Mouse (Mus musculus): Measurements from ENCODE around the gene Actl6b. TPM values are rescaled to one million over a fixed set of nuclear protein-coding genes. Genes with fewer than 3 reads are reported as not detected.

Gene Actl6b
- polyA plus RNA-seq, 1 experiment from 2014 or later: 339 TPM

DNA sequence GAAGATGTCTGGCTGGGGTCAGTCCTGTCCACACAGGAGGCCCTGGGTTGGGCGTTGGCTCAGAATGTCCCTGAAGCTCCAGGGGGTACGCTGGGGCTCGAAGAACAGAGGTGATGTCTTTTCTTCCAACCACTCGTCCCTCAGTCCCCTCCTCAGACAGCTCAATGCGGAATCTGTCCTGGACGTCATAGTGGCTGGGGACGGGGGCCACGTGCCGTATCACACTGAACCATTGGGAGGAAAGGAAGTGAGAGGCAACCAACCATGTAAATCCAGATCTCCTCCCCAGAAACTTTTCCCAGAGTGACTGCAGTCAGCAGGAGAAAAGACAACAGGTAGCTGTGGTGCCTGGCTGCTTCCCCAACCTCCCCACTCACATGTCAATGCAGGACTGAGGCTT is 46.3 kb downstream of the Actl6b start:
- H3K4me3 ChIP-seq: peak overlapping the region; percentile 78
- no peak for ATAC-seq (replicated peaks)
- H3K4me1 ChIP-seq: peaks cover 33% of the 10 kb centered on the region
- H3K27ac ChIP-seq: no peak overlapping the region
- no peaks in the 10 kb centered on the region for H3K27me3 ChIP-seq (replicated peaks)
- H3K9me3 ChIP-seq: no peaks in the 10 kb centered on the region
- H3K4me2 ChIP-seq: peak overlapping the region; percentile 95
- 0 out of 2 replicates have a peak, but pooled peaks cover 3% of the 10 kb centered on the region for H3K36me3 ChIP-seq (replicated peaks)
- peak overlapping the region; percentile 95 for H3K9ac ChIP-seq
- WGBS: 53% methylated on average over 9 of the region's 9 CpGs

- 2% methylated on average over 19 of the region's 19 CpGs for WGBS
- Histone ChIP-seq H3K9ac (peak overlapping the region; percentile 95), H3K27me3 (replicated peaks) (no peaks in the 10 kb centered on the region), H3K4me3 (peak overlapping the region; percentile 78), H3K4me1 (peaks cover 33% of the 10 kb centered on the region), H3K27ac (peak overlapping the region; percentile 89), H3K36me3 (replicated peaks) (0 out of 2 replicates have a peak, but pooled peaks cover 3% of the 10 kb centered on the region), H3K4me2 (peak overlapping the region; percentile 95), H3K9me3 (no peaks in the 10 kb centered on the region)
- no peak; the same call in none of the 2 replicates for ATAC-seq (replicated peaks)
Measured at GRCm38 (mm10) chr5:137600281-137600618, 46.9 kb downstream of the Actl6b start.

GRCm38 (mm10) chr5:137600619-137601364 is 47.5 kb downstream of the Actl6b start, which contains the start of gene Mospd3:
Gene Mospd3, minus strand, starts transcription at chr5:137601058.
- under 1% methylated on average over 41 of the region's 41 CpGs for WGBS
- H3K9ac ChIP-seq: peak within 1 kb of the TSS; percentile 95
- ATAC-seq (replicated peaks): peak; percentile 95

DNA sequence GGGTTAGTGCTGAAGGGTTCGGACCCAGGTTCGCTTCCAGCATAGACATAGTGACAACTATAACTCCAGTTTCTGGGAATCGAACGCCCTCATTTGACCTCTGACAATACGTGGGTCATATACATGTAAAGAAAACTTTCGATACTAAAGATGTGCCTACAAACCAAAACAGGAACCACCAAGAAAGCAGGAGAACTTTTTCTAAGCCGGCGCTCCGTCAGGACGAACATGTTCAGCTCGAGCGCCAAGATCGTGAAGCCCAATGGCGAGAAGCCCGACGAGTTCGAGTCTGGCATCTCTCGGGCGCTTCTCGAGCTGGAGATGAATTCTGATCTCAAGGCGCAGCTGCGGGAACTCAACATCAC is 48.0 kb downstream of the Actl6b start:
- peak overlapping the region; percentile 78 for H3K4me3 ChIP-seq
- peak overlapping the region; percentile 41 for H3K9ac ChIP-seq
- H3K4me1 ChIP-seq: peaks cover 33% of the 10 kb centered on the region
- 0 out of 2 replicates have a peak, but pooled peaks cover 3% of the 10 kb centered on the region for H3K36me3 ChIP-seq (replicated peaks)
- H3K27ac ChIP-seq: peak overlapping the region; percentile 20; the same call in 1 of the 2 replicates
- ATAC-seq (replicated peaks): no peak
- H3K4me2 ChIP-seq: peak overlapping the region; percentile 95
- H3K9me3 ChIP-seq: no peaks in the 10 kb centered on the region
- 1% methylated on average over 22 of the region's 22 CpGs for WGBS
- no peaks in the 10 kb centered on the region for H3K27me3 ChIP-seq (replicated peaks)

More at GRCm38 (mm10) chr5:137600619-137601364, 47.5 kb downstream of the Actl6b start, which contains the start of gene Mospd3:
- H3K4me3 ChIP-seq: peak within 1 kb of the TSS; percentile 78
- peak within 1 kb of the TSS; percentile 95 for H3K4me2 ChIP-seq
- H3K9me3 ChIP-seq: no peaks in the 10 kb centered on the region
- peaks cover 33% of the 10 kb centered on the region for H3K4me1 ChIP-seq
- peak within 1 kb of the TSS; percentile 89 for H3K27ac ChIP-seq
- H3K36me3 ChIP-seq (replicated peaks): 0 out of 2 replicates have a peak, but pooled peaks cover 3% of the 10 kb centered on the region
- H3K27me3 ChIP-seq (replicated peaks): no peaks in the 10 kb centered on the region

DNA sequence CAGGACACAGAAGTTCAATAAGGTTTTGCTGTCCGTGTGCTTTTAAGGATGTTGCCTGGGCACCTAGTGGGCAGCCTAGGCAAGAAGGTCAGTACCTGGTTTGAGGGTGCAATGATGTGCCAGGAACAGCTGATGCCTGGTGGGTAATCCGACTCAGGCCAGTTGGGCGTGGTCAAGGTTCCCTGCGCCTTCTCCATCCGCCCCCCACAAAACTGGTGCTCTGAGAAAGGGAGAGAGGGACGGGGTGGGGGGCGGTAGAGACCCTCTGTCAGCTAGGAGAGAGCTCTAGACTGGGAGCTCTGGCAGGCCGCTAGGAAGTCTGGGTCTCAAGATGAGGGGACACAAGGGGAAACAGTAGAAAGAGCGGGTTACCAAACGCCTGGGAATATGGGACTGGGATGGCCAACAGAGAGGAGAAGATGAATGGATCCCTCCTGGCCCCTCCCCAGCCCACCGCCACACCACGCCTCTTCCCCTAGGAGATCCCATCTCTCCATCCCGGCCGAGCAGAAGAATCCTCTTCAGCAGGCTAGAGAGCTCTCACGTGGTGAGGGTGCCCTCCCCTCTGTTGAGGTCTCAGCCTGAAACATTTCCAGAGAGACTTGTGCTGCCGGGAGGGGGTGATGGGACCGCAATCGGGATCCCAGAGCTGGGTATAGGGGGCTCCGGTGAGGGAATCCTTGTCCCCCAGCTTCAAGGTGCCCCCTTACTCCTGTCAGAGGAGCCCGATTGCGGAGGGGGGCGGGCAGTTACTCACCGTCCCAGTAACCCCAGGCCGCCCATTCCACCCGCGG is 54.7 kb downstream of the Actl6b start:
- 0 out of 2 replicates have a peak overlapping the region, but pooled peaks have one; percentile 16 for H3K9ac ChIP-seq
- WGBS: 12% methylated on average over 26 of the region's 26 CpGs
- H3K4me3 ChIP-seq: peak overlapping the region; percentile 10; the same call in 1 of the 2 replicates

GRCm38 (mm10) chr5:137608654-137609190 is 55.4 kb downstream of the Actl6b start:
- no peaks in the 10 kb centered on the region for H3K36me3 ChIP-seq (replicated peaks)
- whole genome bisulfite sequencing: 24% methylated on average over 22 of the region's 23 CpGs
- peak overlapping the region; percentile 10; the same call in 1 of the 2 replicates for H3K4me3 ChIP-seq
- H3K4me1 ChIP-seq: peaks cover 12% of the 10 kb centered on the region; the same call in 1 of the 2 replicates
- no peak overlapping the region for H3K27ac ChIP-seq
- H3K9me3 ChIP-seq: no peaks in the 10 kb centered on the region
- H3K9ac ChIP-seq: no peak overlapping the region
- H3K27me3 ChIP-seq (replicated peaks): no peaks in the 10 kb centered on the region; the same call in 1 of the 2 replicates
- H3K4me2 ChIP-seq: peak overlapping the region; percentile 31
- ATAC-seq (replicated peaks): no peak

More for the DNA sequence above, 54.7 kb downstream of the Actl6b start:
- H3K27me3 ChIP-seq (replicated peaks): no peaks in the 10 kb centered on the region; the same call in 1 of the 2 replicates
- H3K27ac ChIP-seq: no peak overlapping the region
- H3K4me2 ChIP-seq: peak overlapping the region; percentile 31
- ATAC-seq (replicated peaks): no peak
- H3K36me3 ChIP-seq (replicated peaks): no peaks in the 10 kb centered on the region
- H3K9me3 ChIP-seq: no peaks in the 10 kb centered on the region
- peaks cover 12% of the 10 kb centered on the region; the same call in 1 of the 2 replicates for H3K4me1 ChIP-seq

GRCm38 (mm10) chr5:137609292-137609691 is 56.0 kb downstream of the Actl6b start:
- Histone ChIP-seq H3K9ac (no peak overlapping the region), H3K27ac (no peak overlapping the region), H3K4me2 (no peak overlapping the region), H3K4me3 (no peak overlapping the region), H3K4me1 (peaks cover 12% of the 10 kb centered on the region; the same call in 1 of the 2 replicates), H3K9me3 (no peaks in the 10 kb centered on the region), H3K36me3 (replicated peaks) (no peaks in the 10 kb centered on the region), H3K27me3 (replicated peaks) (no peaks in the 10 kb centered on the region; the same call in 1 of the 2 replicates)
- WGBS: 72% methylated on average over 3 of the region's 3 CpGs
- ATAC-seq (replicated peaks): no peak

DNA sequence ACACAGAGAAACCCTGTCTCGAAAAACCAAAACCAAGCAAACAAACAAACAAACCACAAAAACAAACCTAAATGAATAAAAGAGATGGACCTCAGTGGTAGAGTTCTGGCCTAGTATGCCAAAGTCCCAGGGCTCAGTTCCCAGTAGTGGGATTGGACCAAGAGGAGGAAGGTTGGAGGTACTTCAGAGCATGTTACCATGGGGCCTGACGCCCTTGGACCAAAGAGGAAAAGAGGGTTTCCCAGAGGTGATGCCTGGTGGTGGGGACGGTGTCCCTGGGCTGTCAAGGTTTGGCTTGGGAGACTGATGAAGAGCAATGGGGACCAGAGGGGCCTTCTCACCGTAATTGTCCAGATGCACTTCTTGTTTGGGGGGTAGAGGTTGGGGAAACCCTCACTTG is 56.7 kb downstream of the Actl6b start:
- H3K36me3 ChIP-seq (replicated peaks): no peaks in the 10 kb centered on the region
- no peak overlapping the region for H3K9ac ChIP-seq
- ATAC-seq (replicated peaks): no peak
- H3K4me3 ChIP-seq: no peak overlapping the region
- H3K27ac ChIP-seq: no peak overlapping the region
- H3K9me3 ChIP-seq: no peaks in the 10 kb centered on the region
- H3K27me3 ChIP-seq (replicated peaks): no peaks in the 10 kb centered on the region; the same call in 1 of the 2 replicates
- H3K4me2 ChIP-seq: no peak overlapping the region
- WGBS: 79% methylated on average over 4 of the region's 4 CpGs
- peaks cover 12% of the 10 kb centered on the region; the same call in 1 of the 2 replicates for H3K4me1 ChIP-seq

DNA sequence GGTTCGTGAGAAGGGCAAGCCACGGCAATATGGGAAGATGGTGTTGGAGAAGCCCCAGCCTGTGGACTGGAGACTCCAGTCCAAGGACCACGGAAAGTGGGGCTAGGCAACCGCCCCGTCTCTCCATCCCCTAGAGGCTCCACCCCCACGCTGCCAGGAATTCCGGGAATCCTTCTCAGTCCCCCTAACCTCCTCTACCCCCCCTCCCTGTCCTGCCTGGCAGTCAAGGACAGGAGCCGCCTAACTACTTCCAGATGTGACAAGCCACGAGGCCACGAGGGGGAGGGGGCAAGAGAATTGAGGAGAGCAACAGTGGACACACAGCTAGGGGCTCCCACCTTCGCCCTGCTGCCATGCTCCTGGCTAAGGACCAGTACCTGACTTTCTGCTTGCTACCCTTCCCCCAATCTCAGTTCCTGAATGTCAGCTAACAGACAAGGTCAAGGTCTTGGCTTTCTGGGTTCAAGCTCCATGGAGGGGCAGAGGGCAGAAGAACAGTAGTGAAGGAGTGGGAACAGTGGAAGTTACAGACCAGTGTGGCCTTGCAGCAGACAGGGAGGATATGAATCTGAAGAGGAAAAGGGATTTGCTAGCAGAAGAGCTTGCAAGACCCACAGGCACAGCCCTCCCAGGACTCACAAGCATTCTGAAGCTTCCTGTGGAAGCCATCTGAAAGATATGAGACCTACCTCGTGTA is 57.4 kb downstream of the Actl6b start:
- Histone ChIP-seq H3K4me1 (peaks cover 12% of the 10 kb centered on the region; the same call in 1 of the 2 replicates), H3K4me3 (no peak overlapping the region), H3K27ac (no peak overlapping the region), H3K4me2 (no peak overlapping the region), H3K9ac (no peak overlapping the region), H3K27me3 (replicated peaks) (no peaks in the 10 kb centered on the region; the same call in 1 of the 2 replicates), H3K9me3 (no peaks in the 10 kb centered on the region), H3K36me3 (replicated peaks) (no peaks in the 10 kb centered on the region)
- no peak for ATAC-seq (replicated peaks)
- WGBS: 17% methylated on average over 12 of the region's 12 CpGs

DNA sequence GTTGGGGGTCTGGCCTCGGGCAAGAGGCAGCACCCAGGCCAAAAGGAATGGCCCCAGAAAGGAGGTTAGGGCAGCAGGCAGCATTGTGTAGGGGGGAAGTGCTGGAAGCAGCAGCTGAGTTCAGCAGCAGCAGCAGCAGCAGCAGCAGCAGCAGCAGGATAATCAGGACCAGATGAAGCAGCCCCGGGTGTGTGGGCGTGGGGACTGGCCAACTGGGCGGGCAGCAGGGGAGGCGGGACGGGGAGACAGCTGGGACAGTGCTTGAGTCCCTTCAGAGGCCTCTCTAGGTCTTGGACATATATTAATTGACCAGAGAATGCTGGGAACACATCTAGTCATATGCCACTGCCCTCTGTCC is 57.9 kb downstream of the Actl6b start:
- Histone ChIP-seq H3K9ac (no peak overlapping the region), H3K4me3 (no peak overlapping the region), H3K27ac (no peak overlapping the region), H3K9me3 (no peaks in the 10 kb centered on the region), H3K27me3 (replicated peaks) (no peaks in the 10 kb centered on the region; the same call in 1 of the 2 replicates), H3K4me2 (no peak overlapping the region), H3K4me1 (peaks cover 12% of the 10 kb centered on the region; the same call in 1 of the 2 replicates), H3K36me3 (replicated peaks) (no peaks in the 10 kb centered on the region)
- 27% methylated on average over 6 of the region's 6 CpGs for WGBS
- no peak for ATAC-seq (replicated peaks)

- no peak overlapping the region for H3K27ac ChIP-seq
- no peak for ATAC-seq (replicated peaks)
- H3K36me3 ChIP-seq (replicated peaks): no peaks in the 10 kb centered on the region
- H3K4me2 ChIP-seq: no peak overlapping the region
- WGBS: 70% methylated on average over 5 of the region's 5 CpGs
- H3K27me3 ChIP-seq (replicated peaks): no peaks in the 10 kb centered on the region; the same call in 1 of the 2 replicates
- H3K4me1 ChIP-seq: peaks cover 8% of the 10 kb centered on the region; the same call in 1 of the 2 replicates
- H3K9ac ChIP-seq: no peak overlapping the region
- H3K4me3 ChIP-seq: no peak overlapping the region
- H3K9me3 ChIP-seq: no peaks in the 10 kb centered on the region
Measured at GRCm38 (mm10) chr5:137613076-137613475, 59.8 kb downstream of the Actl6b start.

Measured in midbrain, embryonic 15.5 days (tissue).